Mouse (Mus musculus) ES-Bruce4 (cell line): ENCODE measurements around the gene Pop7.

ENCODE experiments used
- CTCF ChIP-seq: IDR thresholded peaks from one replicate; pipeline ENCODE4 v1.8.1; 2011; ENCODE audit warnings: low read depth, low read length
- EP300 ChIP-seq: IDR thresholded peaks from 2 replicates; pipeline ENCODE4 v1.6.1; 2011; ENCODE audit warnings: low read depth, low read length; ENCODE audit not compliant: insufficient read depth
- POLR2A ChIP-seq: IDR thresholded peaks from one replicate; pipeline ENCODE4 v1.8.1; 2011; ENCODE audit warnings: low read length; ENCODE audit not compliant: insufficient read depth

DNA sequence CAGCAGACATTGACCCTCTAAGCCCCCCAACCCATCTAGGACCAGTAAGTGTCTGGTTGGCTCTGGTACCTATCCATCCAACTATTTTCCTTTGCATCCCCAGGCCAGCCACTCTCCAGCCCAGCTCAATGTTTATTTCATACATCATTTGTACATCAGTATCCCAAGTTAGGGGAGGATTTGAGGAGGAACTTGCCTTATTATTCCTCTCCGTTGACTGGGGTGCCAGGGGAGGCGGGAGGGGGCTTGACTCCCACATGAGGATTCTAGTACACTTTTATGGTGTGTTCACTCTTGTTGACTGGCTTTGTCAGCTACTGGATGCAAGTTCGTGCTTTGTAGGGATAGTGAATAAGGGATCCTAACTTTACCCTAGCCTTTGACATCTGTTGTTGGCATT, 9.4 kb upstream of the Pop7 start:
- TF ChIP-seq CTCF (no peak), POLR2A (no peak), EP300 (no peak)
